Mouse (Mus musculus) hindbrain, embryonic 13.5 days (tissue): ENCODE data around the gene Mtif3. TPM values are rescaled to one million over a fixed set of nuclear protein-coding genes. Genes with fewer than 3 reads are reported as not detected.
"Not testable (repeated sequence)": the region's sequence is repeated elsewhere in the genome, so short reads cannot be mapped to it uniquely, and the experiment has no call there.

Source experiments
- ATAC-seq: fragments of 200-750 bp; cut with Nextera tagmentation; 2 replicates; pipeline ENCODE4 v1.8.0; 2017; ENCODE audit warnings: moderate TSS enrichment; ENCODE audit not compliant: low FRiP score
- H3K27ac ChIP-seq: fragments of 300-500 bp; sonication (generic); 2 replicates; pipeline ENCODE4 v1.5.1; 2015; ENCODE audit warnings: inconsistent platforms, mild to moderate bottlenecking, moderate library complexity
- H3K27me3 ChIP-seq: fragments of 300-500 bp; sonication (generic); 2 replicates; pipeline ENCODE4 v1.6.1; 2015; ENCODE audit warnings: mild to moderate bottlenecking, inconsistent platforms
- H3K36me3 ChIP-seq: fragments of 300-500 bp; sonication (generic); 2 replicates; pipeline ENCODE4 v1.6.1; 2015; ENCODE audit warnings: mild to moderate bottlenecking, inconsistent platforms
- H3K4me1 ChIP-seq: fragments of 300-500 bp; sonication (generic); replicated peaks from 2 replicates; pipeline ENCODE4 v1.6.1; 2015; ENCODE audit warnings: inconsistent platforms
- H3K4me2 ChIP-seq: fragments of 300-500 bp; sonication (generic); 2 replicates; pipeline ENCODE4 v1.6.1; 2015; ENCODE audit warnings: inconsistent platforms, mild to moderate bottlenecking, moderate library complexity
- H3K4me3 ChIP-seq: fragments of 300-500 bp; sonication (generic); 2 replicates; pipeline ENCODE4 v1.5.1; 2015; ENCODE audit warnings: mild to moderate bottlenecking, inconsistent platforms
- H3K9ac ChIP-seq: fragments of 300-500 bp; sonication (generic); 2 replicates; pipeline ENCODE4 v1.6.1; 2015; ENCODE audit warnings: mild to moderate bottlenecking, inconsistent platforms
- H3K9me3 ChIP-seq: fragments of 300-500 bp; sonication (generic); 2 replicates; pipeline ENCODE4 v1.6.1; 2016; ENCODE audit warnings: inconsistent platforms
- WGBS: fragments of 180-500 bp; shearing (Covaris S2); methylation state at CpG from one replicate; pipeline ENCODE4 v1.1.7; 2015; 5-methylcytosine and 5-hydroxymethylcytosine counted together
- polyA plus RNA-seq: library from polyadenylated mRNA; unstranded; fragments of >200 nt; fragmentation: Nextera tagmentation; extraction: Ambion mirVana; gene quantifications from 2 replicates; pipeline ENCODE4 v1.2.1, GENCODE M21; 2015

Gene Mtif3
- polyA plus RNA-seq, 1 experiment from 2014 or later: 26.5 TPM

DNA sequence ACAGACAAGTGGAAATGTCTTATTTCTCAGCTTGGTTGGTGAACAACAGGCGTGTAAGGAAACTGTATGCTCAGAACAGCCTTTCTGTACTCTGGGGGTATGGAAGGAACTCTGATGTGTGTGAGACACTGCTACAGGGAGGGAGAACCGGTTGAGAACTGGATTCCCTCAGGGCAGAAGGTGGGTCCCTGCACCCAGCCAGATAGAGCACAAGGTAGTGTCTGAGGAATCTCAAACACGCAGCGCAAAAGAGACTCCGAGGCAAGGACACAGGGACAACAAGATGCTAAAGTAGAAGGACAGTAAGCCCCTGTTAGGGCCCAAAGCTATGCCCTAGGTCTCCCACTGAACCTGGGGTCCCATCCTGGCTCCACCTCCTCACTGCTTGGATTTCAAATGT is 36.9 kb downstream of the Mtif3 start:
- 0 out of 2 replicates have a peak, but pooled peaks cover 2% of the 10 kb centered on the region for H3K27me3 ChIP-seq
- 87% methylated on average over 5 of the region's 5 CpGs for WGBS

DNA sequence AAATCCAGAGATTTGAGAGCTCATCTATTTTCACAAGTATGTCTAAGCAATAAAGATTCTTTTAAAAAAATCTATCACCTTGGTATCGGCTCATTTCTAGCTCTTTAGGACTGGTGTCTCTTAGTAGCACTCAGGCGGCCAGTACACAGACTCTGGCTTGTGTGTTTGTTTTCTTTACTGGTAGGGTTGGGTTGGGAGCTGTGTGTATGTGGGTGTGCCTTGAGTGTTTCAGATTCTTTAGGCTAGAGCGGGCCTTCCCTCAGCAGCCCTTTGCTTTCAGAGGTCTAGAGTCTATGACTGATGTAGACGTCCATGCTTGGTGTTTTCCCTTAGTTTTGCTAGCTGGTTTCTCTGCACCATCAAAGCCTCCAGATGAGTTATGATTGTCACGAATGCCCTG is 40.1 kb downstream of the Mtif3 start:
- H3K4me1 ChIP-seq: peaks cover 15% of the 10 kb centered on the region
- no peak overlapping the region for H3K4me2 ChIP-seq
- H3K27ac ChIP-seq: no peak overlapping the region
- WGBS: 86% methylated on average over 5 of the region's 5 CpGs
- no peak overlapping the region for H3K9ac ChIP-seq
- no peak for ATAC-seq
- H3K4me3 ChIP-seq: no peak overlapping the region
- peaks cover 17% of the 10 kb centered on the region; the same call in 1 of the 2 replicates for H3K27me3 ChIP-seq
- H3K9me3 ChIP-seq: no peaks in the 10 kb centered on the region
- no peaks in the 10 kb centered on the region for H3K36me3 ChIP-seq

More for the DNA sequence above, 36.9 kb downstream of the Mtif3 start:
- H3K4me3 ChIP-seq: no peak overlapping the region
- no peak overlapping the region for H3K27ac ChIP-seq
- H3K4me1 ChIP-seq: no peaks in the 10 kb centered on the region
- ATAC-seq: no peak
- no peak overlapping the region for H3K9ac ChIP-seq
- H3K9me3 ChIP-seq: no peaks in the 10 kb centered on the region
- no peak overlapping the region for H3K4me2 ChIP-seq
- no peaks in the 10 kb centered on the region for H3K36me3 ChIP-seq

DNA sequence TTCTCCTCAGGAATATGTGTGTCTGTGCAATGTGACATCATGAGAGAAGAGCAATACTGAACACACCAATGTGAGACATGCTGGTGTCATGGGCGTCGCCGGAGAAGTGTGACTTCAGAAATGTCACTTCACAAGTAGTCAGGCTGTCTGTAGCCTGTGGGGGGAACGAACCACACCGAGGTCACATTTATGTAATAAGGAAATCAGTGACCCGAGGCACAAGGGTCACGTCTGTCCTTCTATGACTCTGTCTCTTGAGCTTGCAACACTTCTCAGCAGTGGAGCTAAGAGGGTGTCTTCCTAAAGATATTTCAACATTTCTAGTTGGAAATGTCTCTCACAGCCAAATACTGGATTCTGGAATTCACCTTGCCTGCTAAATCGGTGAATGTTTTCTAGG is 42.4 kb downstream of the Mtif3 start:
- Histone ChIP-seq H3K4me3 (0 out of 2 replicates have a peak overlapping the region, but pooled peaks have one; percentile 32), H3K4me1 (peaks cover 15% of the 10 kb centered on the region), H3K36me3 (no peaks in the 10 kb centered on the region), H3K27me3 (peaks cover 20% of the 10 kb centered on the region), H3K27ac (no peak overlapping the region), H3K4me2 (peak overlapping the region; percentile 60), H3K9ac (peak overlapping the region; percentile 63; the same call in 1 of the 2 replicates), H3K9me3 (no peaks in the 10 kb centered on the region)
- 41% methylated on average over 8 of the region's 8 CpGs for WGBS
- 0 out of 2 replicates have a peak, but pooled peaks have one; percentile 49 for ATAC-seq

DNA sequence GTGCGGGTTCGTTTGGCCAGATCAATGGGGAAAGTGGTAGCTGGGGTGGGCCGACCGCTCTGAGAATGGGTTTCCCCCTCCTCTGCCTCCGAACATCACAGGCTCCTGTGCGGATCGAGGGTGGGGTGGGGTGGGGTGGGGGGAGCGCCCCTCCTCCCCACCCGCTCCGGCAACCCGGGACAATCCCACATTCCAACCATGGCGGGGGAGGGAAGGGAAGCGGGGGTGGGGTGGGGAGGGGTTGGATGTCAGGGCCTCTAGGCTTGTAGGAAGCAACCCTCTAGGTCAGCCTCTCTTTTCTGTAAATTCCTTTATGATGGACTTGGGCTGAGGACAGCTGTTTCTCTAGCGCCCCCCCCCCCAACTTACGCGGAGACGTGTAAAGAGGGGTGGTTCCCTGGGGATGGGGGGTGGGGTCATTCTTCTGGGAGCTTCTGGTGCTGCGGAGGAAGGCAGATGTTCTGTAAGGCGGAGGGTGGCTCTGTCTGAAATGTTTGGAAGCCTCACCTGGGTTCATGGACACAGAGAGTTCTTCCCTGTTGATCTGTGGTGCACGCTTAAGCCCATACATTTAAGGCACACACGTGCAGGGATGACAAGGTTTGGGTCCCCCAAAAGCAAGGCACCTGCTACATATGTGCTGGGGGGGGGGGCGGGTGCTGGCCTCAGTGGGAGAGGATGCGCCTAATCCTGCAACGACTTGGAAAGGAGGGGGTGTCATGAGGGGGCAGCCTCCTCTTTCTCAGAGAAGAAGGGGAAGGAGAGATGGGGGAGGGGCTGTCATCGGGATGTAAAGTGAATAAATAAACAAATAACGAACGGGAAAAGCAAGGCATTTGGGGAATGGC is 43.1 kb downstream of the Mtif3 start:
- peak overlapping the region; percentile 60 for H3K4me2 ChIP-seq
- peaks cover 21% of the 10 kb centered on the region for H3K27me3 ChIP-seq
- peak overlapping the region; percentile 63 for H3K9ac ChIP-seq
- 6% methylated on average over 24 of the region's 27 CpGs for WGBS
- H3K4me1 ChIP-seq: peaks cover 15% of the 10 kb centered on the region
- no peaks in the 10 kb centered on the region for H3K9me3 ChIP-seq
- peak overlapping the region; percentile 32 for H3K4me3 ChIP-seq
- no peaks in the 10 kb centered on the region for H3K36me3 ChIP-seq
- ATAC-seq: peak; percentile 68
- H3K27ac ChIP-seq: no peak overlapping the region

DNA sequence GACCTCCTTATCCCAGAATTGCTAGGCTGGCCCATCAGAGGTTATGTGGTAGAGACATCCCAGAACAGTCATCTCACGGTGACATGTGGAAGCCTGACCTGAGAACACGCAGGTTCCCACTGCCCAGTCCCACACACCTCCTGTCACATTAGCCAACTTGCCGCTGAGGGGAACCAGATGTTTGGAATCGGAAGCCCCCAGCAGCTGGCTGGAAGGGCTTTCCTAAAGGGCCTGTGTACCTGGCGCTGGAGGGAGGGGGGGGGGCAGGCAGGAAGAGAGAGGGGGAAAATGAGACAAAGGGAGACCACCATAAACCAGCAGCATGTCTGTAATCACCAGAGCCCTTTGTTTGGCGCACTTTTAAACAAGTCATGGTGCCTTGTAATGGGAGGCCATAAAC is 43.7 kb downstream of the Mtif3 start:
- Histone ChIP-seq H3K4me2 (peak overlapping the region; percentile 60), H3K9ac (peak overlapping the region; percentile 63), H3K4me1 (peaks cover 15% of the 10 kb centered on the region), H3K27ac (no peak overlapping the region), H3K36me3 (no peaks in the 10 kb centered on the region), H3K9me3 (no peaks in the 10 kb centered on the region), H3K4me3 (peak overlapping the region; percentile 32), H3K27me3 (peaks cover 21% of the 10 kb centered on the region)
- WGBS: 27% methylated on average over 6 of the region's 6 CpGs
- ATAC-seq: no peak

DNA sequence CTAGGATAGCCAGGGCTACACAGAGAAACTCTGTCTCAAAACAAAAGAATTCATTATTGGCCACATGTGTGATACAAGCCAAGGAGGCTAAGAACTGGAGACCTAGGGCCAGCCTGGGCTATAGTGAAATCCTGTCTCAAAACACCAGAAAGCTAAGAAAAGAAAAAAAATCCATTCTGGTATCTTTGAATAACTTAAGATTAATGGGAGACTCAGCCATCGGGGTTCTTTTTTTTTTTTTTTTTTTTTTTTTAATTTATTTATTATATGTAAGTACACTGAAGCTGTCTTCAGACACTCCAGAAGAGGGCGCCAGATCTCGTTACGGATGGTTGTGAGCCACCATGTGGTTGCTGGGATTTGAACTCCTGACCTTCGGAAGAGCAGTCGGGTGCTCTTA is 46.2 kb downstream of the Mtif3 start:
- peaks cover 38% of the 10 kb centered on the region for H3K27me3 ChIP-seq
- H3K9me3 ChIP-seq, H3K27ac ChIP-seq, H3K4me3 ChIP-seq, H3K36me3 ChIP-seq, H3K9ac ChIP-seq, H3K4me2 ChIP-seq, ATAC-seq: not testable (repeated sequence)
- 78% methylated on average over 6 of the region's 6 CpGs for WGBS
- H3K4me1 ChIP-seq: peaks cover 15% of the 10 kb centered on the region

DNA sequence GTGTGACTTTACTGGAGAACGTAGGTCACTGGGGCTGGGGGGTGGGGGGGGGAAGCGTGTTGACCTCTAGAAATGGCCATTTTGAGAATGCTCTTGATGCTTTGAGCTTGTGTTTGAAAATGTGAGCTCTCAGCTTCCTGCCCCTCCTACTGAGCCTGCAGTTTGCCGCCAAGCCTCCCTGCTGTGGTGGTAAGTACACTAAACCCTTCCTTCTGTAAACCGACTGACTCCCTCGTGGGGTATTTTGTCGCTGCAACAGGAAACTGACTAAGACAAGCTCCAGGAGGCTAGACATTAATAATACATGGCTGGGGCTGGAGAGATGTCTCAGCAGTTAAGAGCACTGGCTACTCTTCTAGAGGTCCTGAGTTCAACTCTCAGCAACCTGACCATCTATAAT is 46.8 kb downstream of the Mtif3 start:
- Histone ChIP-seq H3K36me3 (no peaks in the 10 kb centered on the region), H3K4me3 (no peak overlapping the region)
- 32% methylated on average over 6 of the region's 6 CpGs for WGBS

DNA sequence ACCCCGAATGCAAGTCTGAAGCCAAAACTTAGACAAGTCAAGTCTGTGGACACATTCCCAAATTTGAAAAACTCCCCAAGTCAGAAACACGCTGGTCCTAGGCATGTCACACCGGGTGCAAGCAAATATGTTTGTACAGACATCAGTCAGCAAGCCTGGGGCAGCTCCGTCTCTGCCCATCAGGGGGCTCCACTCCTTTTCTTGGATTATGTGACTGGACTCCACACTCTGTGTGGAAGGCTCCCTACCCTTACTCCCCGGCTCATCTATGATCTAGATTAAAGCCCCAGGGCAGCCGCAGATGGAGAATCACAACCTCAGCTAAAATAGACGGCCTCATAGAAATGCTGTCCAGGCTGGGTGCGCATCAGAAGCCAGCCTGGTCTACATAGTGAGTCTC is 47.3 kb downstream of the Mtif3 start:
- Histone ChIP-seq H3K9me3 (no peaks in the 10 kb centered on the region), H3K27ac (no peak overlapping the region), H3K4me2 (no peak overlapping the region), H3K27me3 (peaks cover 42% of the 10 kb centered on the region), H3K36me3 (no peaks in the 10 kb centered on the region), H3K4me1 (peaks cover 15% of the 10 kb centered on the region), H3K9ac (no peak overlapping the region), H3K4me3 (no peak overlapping the region)
- no peak for ATAC-seq
- WGBS: 68% methylated on average over 8 of the region's 8 CpGs

More for the DNA sequence above, 46.8 kb downstream of the Mtif3 start:
- H3K9ac ChIP-seq: no peak overlapping the region
- H3K4me2 ChIP-seq: no peak overlapping the region
- H3K4me1 ChIP-seq: peaks cover 15% of the 10 kb centered on the region
- H3K9me3 ChIP-seq: no peaks in the 10 kb centered on the region
- H3K27ac ChIP-seq: no peak overlapping the region
- ATAC-seq: no peak
- H3K27me3 ChIP-seq: peaks cover 41% of the 10 kb centered on the region

DNA sequence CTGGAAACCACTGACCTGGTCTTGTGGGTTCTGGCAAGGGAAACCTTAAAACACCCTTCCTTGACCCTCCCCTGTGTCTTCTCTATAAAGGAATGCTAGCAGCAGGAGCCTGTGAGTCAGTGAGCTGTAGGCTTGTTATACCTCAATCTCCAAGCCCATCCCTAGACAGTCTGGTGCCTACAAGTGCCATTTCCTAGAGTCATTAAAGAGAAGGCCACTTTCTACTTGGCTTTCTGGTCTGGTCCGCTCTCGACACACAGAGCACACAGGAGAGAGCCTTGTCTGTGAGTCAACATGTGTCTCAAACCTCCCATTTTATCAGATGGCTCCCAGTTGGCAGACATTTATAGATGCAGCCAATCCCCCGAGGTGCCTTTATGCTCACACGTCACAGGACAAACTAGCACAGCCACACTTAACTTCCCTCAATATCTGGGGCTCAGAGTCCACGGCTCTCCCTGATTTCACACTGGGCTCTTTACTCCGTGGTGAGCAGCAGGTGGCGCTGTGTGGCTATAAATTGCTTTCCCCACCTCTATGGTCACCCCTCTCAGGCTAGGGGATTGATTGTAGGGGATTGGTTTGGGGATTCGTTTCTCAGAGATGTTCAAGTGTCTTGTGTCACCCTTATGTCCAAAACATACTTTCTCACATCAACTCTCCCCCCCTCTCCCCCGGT is 49.4 kb downstream of the Mtif3 start:
- no peak overlapping the region for H3K4me3 ChIP-seq
- H3K9me3 ChIP-seq: no peaks in the 10 kb centered on the region
- H3K9ac ChIP-seq: no peak overlapping the region
- H3K27me3 ChIP-seq: peaks cover 34% of the 10 kb centered on the region
- H3K36me3 ChIP-seq: no peaks in the 10 kb centered on the region
- H3K4me2 ChIP-seq: no peak overlapping the region
- WGBS: 28% methylated on average over 9 of the region's 9 CpGs
- H3K4me1 ChIP-seq: no peaks in the 10 kb centered on the region
- no peak overlapping the region for H3K27ac ChIP-seq
- peak; percentile 73 for ATAC-seq

DNA sequence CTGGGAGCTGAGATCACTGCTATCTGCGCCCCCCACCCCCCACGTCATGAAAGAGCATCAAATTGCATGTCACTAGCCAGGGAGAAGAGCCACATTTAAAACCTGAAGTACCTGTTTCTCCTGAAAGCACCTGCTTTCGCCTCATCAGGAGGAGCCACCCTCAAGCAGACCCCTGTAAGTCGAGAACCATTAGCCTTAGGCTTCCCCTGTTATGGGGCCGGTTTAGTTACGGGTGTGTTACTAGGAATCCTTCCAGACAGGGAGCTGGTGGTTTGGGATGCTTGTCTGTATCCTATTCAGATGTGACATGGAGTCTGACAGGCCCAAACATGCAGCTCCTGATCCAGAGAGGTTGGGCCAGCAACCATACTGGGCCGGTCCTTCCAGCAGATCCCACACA is 50.2 kb downstream of the Mtif3 start:
- ATAC-seq: no peak
- H3K36me3 ChIP-seq: no peaks in the 10 kb centered on the region
- no peak overlapping the region for H3K9ac ChIP-seq

DNA sequence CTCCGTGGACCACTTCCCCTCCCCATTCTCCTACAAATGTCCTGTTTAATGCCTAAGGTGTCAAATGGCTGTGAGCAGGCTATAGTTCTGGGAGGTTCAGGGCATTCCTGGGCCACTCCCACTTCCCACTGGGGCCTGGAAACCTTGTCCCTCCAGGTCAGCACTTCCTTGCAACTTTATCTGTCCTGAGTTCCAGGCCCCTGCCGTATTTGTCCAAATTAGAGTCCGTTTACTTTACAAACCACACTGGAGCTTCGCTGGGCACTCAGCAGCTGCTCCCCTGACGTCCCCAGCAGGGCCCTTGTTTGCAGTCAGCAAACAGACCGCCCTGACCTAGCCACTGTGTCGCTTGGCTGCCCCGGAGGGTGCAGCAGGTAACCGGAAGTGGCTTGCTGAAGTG is 51.4 kb downstream of the Mtif3 start:
- WGBS: 21% methylated on average over 9 of the region's 9 CpGs

More for the DNA sequence above, 50.2 kb downstream of the Mtif3 start:
- WGBS: 85% methylated on average over 7 of the region's 7 CpGs
- Histone ChIP-seq H3K4me1 (no peaks in the 10 kb centered on the region), H3K4me2 (no peak overlapping the region), H3K27me3 (peaks cover 34% of the 10 kb centered on the region), H3K27ac (no peak overlapping the region), H3K4me3 (no peak overlapping the region), H3K9me3 (no peaks in the 10 kb centered on the region)

DNA sequence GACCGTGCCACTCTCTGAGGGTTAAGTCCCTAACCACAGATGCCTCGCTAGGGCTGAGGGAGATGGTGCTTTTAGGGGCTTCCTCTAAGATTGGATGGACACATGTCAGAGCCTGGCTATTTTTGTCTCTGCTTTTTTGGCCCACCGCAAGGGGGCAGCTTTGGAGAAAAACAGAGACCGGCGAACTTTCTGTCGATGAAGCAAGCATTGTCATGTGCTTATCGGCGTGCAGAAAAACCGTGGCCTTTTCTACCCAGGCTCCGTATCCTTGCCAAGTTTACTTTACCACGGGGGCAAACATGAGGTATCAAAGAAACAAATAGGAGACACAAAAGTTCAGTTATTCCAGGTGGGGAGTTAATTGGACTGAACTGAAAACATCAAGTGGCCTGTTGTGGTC is 55.0 kb downstream of the Mtif3 start:
- no peak overlapping the region for H3K9ac ChIP-seq
- no peaks in the 10 kb centered on the region for H3K36me3 ChIP-seq
- H3K4me3 ChIP-seq: no peak overlapping the region
- 60% methylated on average over 11 of the region's 11 CpGs for WGBS
- no peak overlapping the region for H3K4me2 ChIP-seq
- ATAC-seq: no peak
- H3K27me3 ChIP-seq: peaks cover 33% of the 10 kb centered on the region
- H3K27ac ChIP-seq: no peak overlapping the region
- peaks cover 6% of the 10 kb centered on the region for H3K4me1 ChIP-seq
- no peaks in the 10 kb centered on the region for H3K9me3 ChIP-seq

More for the DNA sequence above, 51.4 kb downstream of the Mtif3 start:
- Histone ChIP-seq H3K36me3 (no peaks in the 10 kb centered on the region), H3K27ac (no peak overlapping the region), H3K9ac (no peak overlapping the region), H3K4me2 (no peak overlapping the region), H3K9me3 (no peaks in the 10 kb centered on the region), H3K4me1 (peaks cover 6% of the 10 kb centered on the region), H3K27me3 (peaks cover 40% of the 10 kb centered on the region), H3K4me3 (no peak overlapping the region)
- no peak for ATAC-seq
